Mouse (Mus musculus) cerebral cortex, adult 2 months (tissue): ENCODE data around the gene Suclg2.

Source experiments
- WGBS: fragments of 180-500 bp; shearing (Covaris S2); methylation state at CpG from one replicate; pipeline ENCODE4 v1.1.7; 2018; 5-methylcytosine and 5-hydroxymethylcytosine counted together

Gene Suclg2

GRCm38 (mm10) chr6:95621821-95622220 lies 96.8 kb downstream of the Suclg2 start:
- 39% methylated on average over 2 of the region's 2 CpGs for WGBS

- 78% methylated on average over 4 of the region's 4 CpGs for WGBS
Observed at GRCm38 (mm10) chr6:95620804-95621203, 97.8 kb downstream of the Suclg2 start.

GRCm38 (mm10) chr6:95618434-95618833 lies 100.2 kb downstream of the Suclg2 start:
- 78% methylated on average over 4 of the region's 4 CpGs for WGBS

GRCm38 (mm10) chr6:95613228-95613627 lies 105.4 kb downstream of the Suclg2 start:
- 92% methylated on average over 3 of the region's 3 CpGs for WGBS

- 75% methylated on average over 3 of the region's 3 CpGs for WGBS
Observed at GRCm38 (mm10) chr6:95612412-95613022, 106.1 kb downstream of the Suclg2 start.

GRCm38 (mm10) chr6:95611059-95611458 lies 107.5 kb downstream of the Suclg2 start:
- WGBS: 85% methylated on average over 3 of the region's 3 CpGs

- 96% methylated on average over 3 of the region's 3 CpGs for WGBS
Observed at GRCm38 (mm10) chr6:95608123-95608522, 110.5 kb downstream of the Suclg2 start.

GRCm38 (mm10) chr6:95600731-95601130 lies 117.9 kb downstream of the Suclg2 start:
- WGBS: 97% methylated on average over 8 of the region's 8 CpGs

- WGBS: 68% methylated on average over 15 of the region's 15 CpGs
Observed at GRCm38 (mm10) chr6:95596766-95597750, 121.5 kb downstream of the Suclg2 start.

GRCm38 (mm10) chr6:95595852-95596251 lies 122.7 kb downstream of the Suclg2 start:
- 90% methylated on average over 2 of the region's 2 CpGs for WGBS

GRCm38 (mm10) chr6:95594239-95594638 lies 124.4 kb downstream of the Suclg2 start:
- 53% methylated on average over 4 of the region's 4 CpGs for WGBS

GRCm38 (mm10) chr6:95592396-95592795 lies 126.2 kb downstream of the Suclg2 start:
- WGBS: 98% methylated on average over 6 of the region's 6 CpGs

- WGBS: 76% methylated on average over 4 of the region's 4 CpGs
Observed at GRCm38 (mm10) chr6:95590463-95590862, 128.1 kb downstream of the Suclg2 start.

GRCm38 (mm10) chr6:95587108-95587796 lies 131.3 kb downstream of the Suclg2 start:
- 66% methylated on average over 6 of the region's 6 CpGs for WGBS

- WGBS: 88% methylated on average over 3 of the region's 3 CpGs
Observed at GRCm38 (mm10) chr6:95581893-95582292, 136.7 kb downstream of the Suclg2 start.

GRCm38 (mm10) chr6:95579792-95580191 lies 138.8 kb downstream of the Suclg2 start:
- 72% methylated on average over 4 of the region's 4 CpGs for WGBS

GRCm38 (mm10) chr6:95575531-95575930 lies 143.1 kb downstream of the Suclg2 start:
- 61% methylated on average over 4 of the region's 4 CpGs for WGBS

- WGBS: 88% methylated on average over 3 of the region's 3 CpGs
Observed at GRCm38 (mm10) chr6:95574867-95575266, 143.7 kb downstream of the Suclg2 start.

GRCm38 (mm10) chr6:95574389-95574788 lies 144.2 kb downstream of the Suclg2 start:
- WGBS: 84% methylated on average over 4 of the region's 4 CpGs

- WGBS: 92% methylated on average over 3 of the region's 3 CpGs
Observed at GRCm38 (mm10) chr6:95573035-95573759, 145.4 kb downstream of the Suclg2 start.

- WGBS: 83% methylated on average over 3 of the region's 3 CpGs
Observed at GRCm38 (mm10) chr6:95571620-95572019, 147.0 kb downstream of the Suclg2 start.
